Mouse (Mus musculus): ENCODE measurements around the gene Alkbh6. TPM values are rescaled to one million over a fixed set of nuclear protein-coding genes. Genes with fewer than 3 reads are reported as not detected.

Gene Alkbh6
- total RNA-seq, 1 experiment, result 24.5 TPM

GRCm38 (mm10) chr7:30279951-30280669 lies 28.4 kb upstream of the Alkbh6 start, which contains the start of the genes Thap8 and Wdr62:
Gene Thap8 (plus strand): TSS chr7:30280094.
Gene Wdr62 (minus strand): TSS chr7:30280419.
- Histone ChIP-seq H3K36me3 (ENCODE audit: control insufficient read depth, insufficient read depth, low read length, poor library complexity, severe bottlenecking) (peaks cover 4% of the 10 kb centered on the region), H3K9me3 (ENCODE audit: control insufficient read depth, insufficient read depth, low read depth, low read length) (no peaks in the 10 kb centered on the region), H3K9ac (ENCODE audit: insufficient read depth, low read depth, low read length, poor library complexity, severe bottlenecking) (peak within 1 kb of the TSS; percentile 87), H3K4me3 (ENCODE audit: insufficient read depth in 1 of 2, low read depth in 1 of 2, low read length in 2 of 2, poor library complexity in 1 of 2, severe bottlenecking in 1 of 2) (peak within 1 kb of the TSS; percentile 82 to 86), H3K27ac (ENCODE audit: insufficient read depth, low read depth, low read length, poor library complexity, severe bottlenecking) (peak within 1 kb of the TSS; percentile 97), H3K4me1 (ENCODE audit: control insufficient read depth in 2 of 2, insufficient read depth in 2 of 2, low read length in 2 of 2, poor library complexity in 1 of 2) (peaks cover 2 to 6% of the 10 kb centered on the region in 2 experiments; a peak in 2 of 4 replicates)
- in situ Hi-C loops (cut with MboI; ENCODE audit: low sequenced_read_pairs in 2 of 2, unreplicated experiment in 2 of 2), result no loop called here
- TF ChIP-seq CHD2 (IDR thresholded peaks at IDR 0.05; ENCODE audit: low read depth, low read length) (peak; percentile 85), MAFK (IDR thresholded peaks at IDR 0.05; ENCODE audit: insufficient read depth, low read depth, low read length) (no peak)
- peak; percentile 96 for DNase-seq (ENCODE audit: low read depth, low spot score)

- Histone ChIP-seq H3K27ac (ENCODE audit: insufficient read depth, low read depth, low read length, poor library complexity, severe bottlenecking) (peak overlapping the region; percentile 97), H3K4me3 (ENCODE audit: insufficient read depth in 1 of 2, low read depth in 1 of 2, low read length in 2 of 2, poor library complexity in 1 of 2, severe bottlenecking in 1 of 2) (peak overlapping the region; percentile 78 to 82), H3K9me3 (ENCODE audit: control insufficient read depth, insufficient read depth, low read depth, low read length) (no peaks in the 10 kb centered on the region), H3K36me3 (ENCODE audit: control insufficient read depth, insufficient read depth, low read length, poor library complexity, severe bottlenecking) (peaks cover 4% of the 10 kb centered on the region), H3K4me1 (ENCODE audit: control insufficient read depth in 2 of 2, insufficient read depth in 2 of 2, low read length in 2 of 2, poor library complexity in 1 of 2) (peaks cover 2 to 6% of the 10 kb centered on the region in 2 experiments; a peak in 2 of 4 replicates), H3K9ac (ENCODE audit: insufficient read depth, low read depth, low read length, poor library complexity, severe bottlenecking) (peak overlapping the region; percentile 76)
- no peak for TF ChIP-seq CHD2 (IDR thresholded peaks at IDR 0.05; ENCODE audit: low read depth, low read length)
- TF ChIP-seq MAFK (IDR thresholded peaks at IDR 0.05; ENCODE audit: insufficient read depth, low read depth, low read length), result peak; percentile 97
- TF ChIP-seq HCFC1 (IDR thresholded peaks at IDR 0.05; ENCODE audit: borderline replicate concordance, insufficient read depth, low read length), result peak; percentile 11; the same call in 1 of the 2 replicates
- TF ChIP-seq ZNF384 (IDR thresholded peaks at IDR 0.05; ENCODE audit: low read depth, low read length), result no peak
- no peak for TF ChIP-seq ZC3H11A (IDR thresholded peaks at IDR 0.05; ENCODE audit: borderline replicate concordance, low read depth, low read length)
- DNase-seq (ENCODE audit: low read depth, low spot score), result peak; percentile 91
- in situ Hi-C loops (cut with MboI; ENCODE audit: low sequenced_read_pairs in 2 of 2, unreplicated experiment in 2 of 2), result no loop called here
These were observed 27.8 kb upstream of the Alkbh6 start for GRCm38 (mm10) chr7:30280670-30281138.

GRCm38 (mm10) chr7:30281522-30281921 lies 27.0 kb upstream of the Alkbh6 start:
- in situ Hi-C loops (cut with MboI; ENCODE audit: low sequenced_read_pairs in 2 of 2, unreplicated experiment in 2 of 2), result no loop called here
- DNase-seq (ENCODE audit: low read depth, low spot score), result no peak
- Histone ChIP-seq H3K4me1 (ENCODE audit: control insufficient read depth in 2 of 2, insufficient read depth in 2 of 2, low read length in 2 of 2, poor library complexity in 1 of 2) (peaks cover 2 to 6% of the 10 kb centered on the region in 2 experiments; a peak in 2 of 4 replicates), H3K36me3 (ENCODE audit: control insufficient read depth, insufficient read depth, low read length, poor library complexity, severe bottlenecking) (peaks cover 4% of the 10 kb centered on the region), H3K4me3 (ENCODE audit: insufficient read depth in 1 of 2, low read depth in 1 of 2, low read length in 2 of 2, poor library complexity in 1 of 2, severe bottlenecking in 1 of 2) (peak overlapping the region in 1 of 2 experiments; percentile 82; a peak in 1 of 4 replicates), H3K27ac (ENCODE audit: insufficient read depth, low read depth, low read length, poor library complexity, severe bottlenecking) (no peak overlapping the region; the same call in 1 of the 2 replicates), H3K9ac (ENCODE audit: insufficient read depth, low read depth, low read length, poor library complexity, severe bottlenecking) (no peak overlapping the region), H3K9me3 (ENCODE audit: control insufficient read depth, insufficient read depth, low read depth, low read length) (no peaks in the 10 kb centered on the region)
- no peak for TF ChIP-seq MAFK (IDR thresholded peaks at IDR 0.05; ENCODE audit: insufficient read depth, low read depth, low read length)
- no peak for TF ChIP-seq ZC3H11A (IDR thresholded peaks at IDR 0.05; ENCODE audit: borderline replicate concordance, low read depth, low read length)
- no peak for TF ChIP-seq CHD2 (IDR thresholded peaks at IDR 0.05; ENCODE audit: low read depth, low read length)
- TF ChIP-seq HCFC1 (IDR thresholded peaks at IDR 0.05; ENCODE audit: borderline replicate concordance, insufficient read depth, low read length), result no peak
- no peak for TF ChIP-seq ZNF384 (IDR thresholded peaks at IDR 0.05; ENCODE audit: low read depth, low read length)

GRCm38 (mm10) chr7:30282740-30283139 lies 25.8 kb upstream of the Alkbh6 start:
- peaks cover 2 to 7% of the 10 kb centered on the region in 2 experiments; a peak in 2 of 4 replicates for H3K4me1 ChIP-seq (ENCODE audit: control insufficient read depth in 2 of 2, insufficient read depth in 2 of 2, low read length in 2 of 2, poor library complexity in 1 of 2)
- no peaks in the 10 kb centered on the region for H3K9me3 ChIP-seq (ENCODE audit: control insufficient read depth, insufficient read depth, low read depth, low read length)
- H3K4me3 ChIP-seq (ENCODE audit: insufficient read depth in 1 of 2, low read depth in 1 of 2, low read length in 2 of 2, poor library complexity in 1 of 2, severe bottlenecking in 1 of 2), result no peak overlapping the region
- H3K36me3 ChIP-seq (ENCODE audit: control insufficient read depth, insufficient read depth, low read length, poor library complexity, severe bottlenecking), result no peaks in the 10 kb centered on the region
- no peak for DNase-seq (ENCODE audit: low read depth, low spot score)
- TF ChIP-seq ZNF384 (IDR thresholded peaks at IDR 0.05; ENCODE audit: low read depth, low read length) (no peak), MAFK (IDR thresholded peaks at IDR 0.05; ENCODE audit: insufficient read depth, low read depth, low read length) (no peak), CHD2 (IDR thresholded peaks at IDR 0.05; ENCODE audit: low read depth, low read length) (no peak), ZC3H11A (IDR thresholded peaks at IDR 0.05; ENCODE audit: borderline replicate concordance, low read depth, low read length) (no peak), HCFC1 (IDR thresholded peaks at IDR 0.05; ENCODE audit: borderline replicate concordance, insufficient read depth, low read length) (no peak)
- in situ Hi-C loops (cut with MboI; ENCODE audit: low sequenced_read_pairs in 2 of 2, unreplicated experiment in 2 of 2), result no loop called here
- H3K9ac ChIP-seq (ENCODE audit: insufficient read depth, low read depth, low read length, poor library complexity, severe bottlenecking), result no peak overlapping the region
- no peak overlapping the region for H3K27ac ChIP-seq (ENCODE audit: insufficient read depth, low read depth, low read length, poor library complexity, severe bottlenecking)

Data from ES-E14 (cell line).